Mouse (Mus musculus): ENCODE results near the gene Dnajc10.

The Dnajc10 gene

DNA sequence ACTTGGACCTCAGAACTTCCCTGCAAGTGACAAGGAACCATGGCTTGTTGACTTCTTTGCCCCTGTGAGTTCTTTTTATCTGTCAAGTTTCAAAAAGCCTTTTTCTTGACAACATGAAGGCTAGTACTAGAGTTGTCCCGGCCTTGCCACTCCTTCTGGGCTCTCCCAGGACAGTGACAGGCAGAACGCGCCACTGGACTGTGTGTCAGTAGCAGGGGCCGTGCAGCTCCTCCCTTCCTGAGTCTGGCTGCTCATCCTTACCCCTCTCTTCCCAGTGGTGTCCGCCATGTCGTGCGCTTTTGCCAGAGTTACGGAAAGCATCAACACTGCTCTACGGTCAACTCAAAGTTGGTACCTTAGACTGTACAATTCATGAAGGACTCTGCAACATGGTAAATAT is 25.3 kb downstream of the Dnajc10 start:
- DNase-seq (ENCODE audit: low read depth): no peak

DNA sequence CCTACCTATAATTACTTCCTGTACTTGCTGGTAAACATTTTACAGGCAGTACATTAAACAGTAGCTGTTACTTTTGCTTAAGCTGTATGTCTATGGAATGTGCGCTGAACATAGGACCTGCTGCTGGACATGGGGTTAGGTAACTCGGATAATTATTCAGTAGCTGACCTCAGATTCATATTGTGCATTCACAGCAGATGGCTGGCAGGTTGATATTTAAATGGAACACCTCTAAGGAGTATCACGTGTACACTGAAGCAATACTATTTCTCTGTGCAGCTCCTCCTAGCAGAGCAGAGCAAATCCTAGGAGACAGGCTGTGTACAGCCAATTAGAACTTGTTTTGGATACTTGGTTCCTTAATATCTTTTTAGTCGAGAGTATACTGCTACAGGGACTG is 39.3 kb downstream of the Dnajc10 start:
- DNase-seq (ENCODE audit: low read depth): no peak

DNA sequence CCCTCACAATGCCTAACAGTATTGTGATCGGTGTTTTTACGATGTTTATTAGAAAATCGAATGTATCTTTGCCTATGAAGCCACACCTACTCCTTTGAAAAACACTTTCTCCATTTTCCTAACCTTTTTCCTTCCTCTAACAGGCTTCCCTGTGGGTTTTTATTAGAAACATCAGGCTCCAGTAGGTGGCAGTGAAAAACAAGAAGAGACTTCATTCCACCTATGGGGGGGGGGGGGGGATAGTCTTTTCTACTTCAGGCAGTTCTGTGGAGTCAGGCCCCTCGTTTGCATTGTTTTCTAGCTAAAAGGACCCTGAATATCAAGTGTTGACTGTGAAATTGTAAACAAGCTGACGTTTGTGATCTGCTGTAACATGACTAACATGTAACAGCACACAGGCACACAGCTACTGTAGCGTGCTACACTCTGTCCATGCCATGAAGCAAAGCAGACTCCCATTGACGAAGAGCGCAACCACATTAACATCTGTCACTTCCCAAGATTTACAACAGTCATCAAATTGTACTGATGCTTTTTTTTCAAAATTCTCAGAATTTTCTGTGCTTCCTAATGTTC is 41.5 kb downstream of the Dnajc10 start:
- DNase-seq (ENCODE audit: low read depth): no peak

DNA sequence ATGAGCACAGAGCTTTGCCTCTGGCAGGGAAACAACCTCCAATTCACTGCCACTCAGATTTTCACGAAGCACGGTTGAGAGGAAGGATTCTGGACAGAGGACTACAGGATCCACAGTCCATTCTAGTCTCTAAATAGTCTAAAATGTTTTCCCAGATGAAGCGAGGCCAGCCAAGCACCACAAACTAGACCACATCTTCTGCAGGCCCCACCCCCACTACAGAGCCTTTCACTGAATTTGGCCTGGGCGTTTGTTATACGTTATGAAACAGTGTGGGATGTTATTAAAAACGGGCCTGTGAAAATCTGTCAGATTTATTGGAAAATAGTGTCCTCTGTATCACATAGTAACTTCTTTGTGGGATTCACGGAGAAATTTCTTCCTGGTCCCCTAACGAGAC is 56.2 kb downstream of the Dnajc10 start:
- DNase-seq (ENCODE audit: low read depth): no peak

DNA sequence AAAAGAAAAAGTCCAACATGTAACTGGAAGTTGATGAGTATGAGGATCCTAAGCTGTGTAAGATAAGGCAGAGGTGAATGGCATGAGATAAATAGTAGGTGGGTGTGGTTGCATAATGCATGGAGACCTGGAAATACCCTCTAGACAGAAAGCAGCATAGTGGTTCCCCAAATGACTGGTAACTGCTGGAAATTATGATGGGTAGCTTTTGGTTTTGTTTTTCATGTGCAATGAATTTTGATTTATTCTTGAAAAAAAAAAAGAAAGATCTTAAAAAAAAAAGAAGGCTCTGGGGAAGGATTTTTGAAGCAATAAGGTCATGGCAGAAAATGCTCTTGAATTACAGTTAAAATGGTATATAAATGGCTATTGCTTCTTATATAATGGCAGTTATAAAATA is 59.6 kb downstream of the Dnajc10 start:
- no peak for DNase-seq (ENCODE audit: low read depth)

DNA sequence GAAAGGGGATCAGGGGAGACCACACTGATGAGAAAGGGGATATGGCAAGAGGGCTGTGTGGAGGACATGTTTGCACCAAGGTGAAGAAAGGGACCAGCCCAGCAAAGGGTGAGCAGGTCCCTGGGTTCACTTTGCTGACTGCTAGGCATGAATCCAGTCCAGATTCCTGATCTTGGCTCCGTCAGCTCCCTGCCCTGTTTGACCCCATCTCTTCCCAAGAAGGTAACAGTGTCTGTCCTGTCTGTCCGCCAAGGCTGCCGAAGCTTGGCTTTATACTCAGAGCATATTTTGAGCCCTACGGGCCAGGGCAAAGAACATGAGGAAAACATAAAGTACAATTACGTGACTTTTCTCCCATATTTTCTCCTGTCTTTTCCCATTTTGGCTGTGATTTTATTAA is 64.6 kb downstream of the Dnajc10 start:
- no peak for DNase-seq (ENCODE audit: low read depth)

DNA sequence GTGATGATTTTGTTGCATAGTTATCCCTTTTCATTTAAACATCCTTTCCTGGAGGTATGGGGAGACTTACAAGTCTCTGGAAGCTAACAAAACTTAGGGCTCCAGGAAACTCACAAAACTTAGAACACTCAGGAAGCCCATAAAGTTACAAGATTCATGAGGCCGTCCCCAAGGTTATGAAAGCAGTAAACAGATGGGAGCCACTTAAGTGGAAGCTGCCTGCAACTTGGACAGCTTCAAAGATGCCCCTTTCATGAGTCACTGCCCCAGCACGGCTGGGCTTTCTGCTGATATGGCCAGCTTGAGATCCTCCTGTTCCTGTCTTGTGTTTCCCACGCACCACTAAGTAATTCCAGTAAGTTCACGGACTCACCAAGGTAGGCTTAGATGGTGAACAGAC is 69.2 kb downstream of the Dnajc10 start:
- no peak for DNase-seq (ENCODE audit: low read depth)

DNA sequence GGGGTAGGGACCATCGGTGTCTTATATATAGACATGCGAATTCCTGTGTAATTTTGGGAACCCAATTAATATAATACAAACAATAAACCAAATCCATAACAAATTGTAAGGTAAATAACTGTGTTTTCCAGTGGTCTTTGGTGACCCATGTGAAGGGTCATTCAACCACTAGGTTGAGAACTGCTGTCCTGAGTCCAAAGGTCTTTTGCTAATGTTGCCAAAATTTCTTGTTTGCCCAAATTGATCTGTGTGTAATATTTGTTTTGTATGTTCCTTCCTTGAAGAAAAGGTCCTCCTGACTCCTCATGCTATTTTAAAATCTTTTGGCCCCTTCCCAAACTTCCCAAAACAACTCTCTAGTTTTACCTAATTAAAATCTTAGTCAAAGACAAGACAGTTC is 71.0 kb downstream of the Dnajc10 start:
- DNase-seq (ENCODE audit: low read depth): no peak

DNA sequence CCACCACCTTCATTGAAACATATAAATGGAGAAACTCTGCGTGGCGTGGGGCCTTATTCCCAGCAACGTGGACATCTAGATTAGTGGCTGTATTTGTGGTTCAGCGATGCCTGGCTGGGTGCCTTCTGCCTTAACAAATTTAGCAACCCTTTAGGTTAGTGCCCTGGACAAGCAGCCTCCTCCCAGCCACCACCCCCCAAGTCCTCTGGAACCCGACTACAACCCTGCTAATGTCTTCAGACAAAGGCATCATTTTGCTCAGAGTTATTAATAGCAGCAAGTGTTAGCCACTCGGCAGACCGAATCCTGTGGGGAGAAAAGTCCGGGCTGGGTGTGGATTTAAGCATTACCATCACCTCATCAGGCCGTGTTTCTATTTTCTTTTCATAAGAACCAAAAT is 72.4 kb downstream of the Dnajc10 start:
- DNase-seq (ENCODE audit: low read depth): no peak

DNA sequence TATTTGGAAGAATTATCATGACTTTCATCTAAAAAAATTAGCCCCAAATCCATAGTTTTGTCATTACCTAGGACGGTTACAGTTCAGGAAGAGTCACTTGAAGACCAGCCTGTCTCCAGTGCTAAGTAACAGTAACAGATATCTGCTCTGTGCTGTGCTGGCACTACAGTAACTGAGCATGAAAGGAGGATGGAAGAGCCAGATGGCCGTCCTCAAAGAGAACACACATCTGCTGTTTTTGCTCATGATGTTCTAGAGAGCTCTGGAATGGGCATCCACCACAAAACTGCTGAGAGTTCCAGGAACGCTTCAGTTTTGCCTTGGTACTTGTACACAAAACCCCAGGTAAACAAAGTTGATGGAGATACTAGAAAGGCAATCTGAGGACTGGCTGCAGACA is 73.1 kb downstream of the Dnajc10 start:
- no peak for DNase-seq (ENCODE audit: low read depth)

DNA sequence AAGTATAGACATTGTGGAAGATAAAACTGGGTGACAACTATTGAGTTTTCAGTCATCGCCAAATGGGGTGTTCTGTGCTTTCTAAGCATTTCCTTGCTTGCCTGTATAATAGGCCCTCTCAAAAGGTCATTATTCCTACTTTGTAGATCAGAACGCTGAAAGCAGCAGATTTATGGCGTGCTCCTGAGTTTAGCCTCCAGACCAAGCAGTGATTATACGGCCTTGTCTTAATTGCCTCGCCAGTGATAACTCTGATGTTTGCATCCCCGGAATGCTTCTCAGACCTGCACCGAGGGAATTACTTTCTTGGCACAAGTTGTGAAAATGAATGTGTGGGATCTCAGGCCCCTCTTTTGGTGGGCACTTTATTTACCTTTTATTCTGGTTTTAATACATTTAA is 80.8 kb downstream of the Dnajc10 start:
- no peak for DNase-seq (ENCODE audit: low read depth)

DNA sequence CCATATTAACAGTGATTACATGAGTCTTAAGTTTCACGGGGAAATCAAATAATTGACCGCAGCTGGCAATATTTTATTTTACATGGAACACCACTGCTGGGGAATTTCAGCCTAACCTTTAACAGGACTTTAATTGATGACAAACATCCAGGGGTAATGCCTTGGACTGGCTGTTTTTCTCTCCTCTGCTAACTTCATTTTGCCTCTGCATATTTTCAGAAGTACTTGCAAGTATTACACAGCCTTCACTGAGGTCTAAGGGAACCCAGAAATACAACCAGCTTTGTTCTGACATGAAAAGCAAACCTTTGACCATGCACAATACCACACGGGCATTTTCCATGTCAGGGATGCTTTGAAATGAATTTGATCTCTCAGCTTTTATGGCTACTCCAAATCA is 81.6 kb downstream of the Dnajc10 start:
- DNase-seq (ENCODE audit: low read depth): no peak

DNA sequence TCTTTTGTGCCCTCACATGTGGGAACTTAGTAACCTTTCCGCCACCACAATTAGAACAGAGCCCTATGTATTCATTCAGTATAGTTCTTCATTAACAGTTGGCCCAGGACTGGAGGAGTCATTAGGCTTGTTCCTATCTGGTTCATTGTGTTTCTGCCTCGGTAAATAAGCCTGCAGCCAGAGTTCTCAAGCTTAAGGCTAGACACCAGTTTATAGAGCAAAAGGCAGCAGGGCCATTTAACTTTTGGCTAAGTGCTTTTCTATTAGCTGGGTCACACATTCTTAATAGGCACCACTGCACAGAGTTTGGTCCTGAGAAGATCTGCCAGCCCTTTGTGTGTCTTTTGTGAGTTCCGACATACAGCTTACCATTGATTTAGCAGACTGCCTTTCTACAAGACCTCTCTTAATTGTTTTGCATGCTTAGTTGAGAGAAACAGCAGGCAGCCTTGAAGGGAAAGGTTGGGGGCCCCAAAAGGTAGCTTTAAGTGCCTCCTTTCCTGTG is 83.4 kb downstream of the Dnajc10 start:
- DNase-seq (ENCODE audit: low read depth): no peak

All from c-Kit-positive CD71-positive TER-119-negative erythroid progenitor cells, embryonic 14.5 days (primary cell).